Mouse (Mus musculus): Measurements from ENCODE around the gene Slc35e4.
"Not testable (repeated sequence)": the region's sequence is repeated elsewhere in the genome, so short reads cannot be mapped to it uniquely, and the experiment has no call there.

The Slc35e4 gene

DNA sequence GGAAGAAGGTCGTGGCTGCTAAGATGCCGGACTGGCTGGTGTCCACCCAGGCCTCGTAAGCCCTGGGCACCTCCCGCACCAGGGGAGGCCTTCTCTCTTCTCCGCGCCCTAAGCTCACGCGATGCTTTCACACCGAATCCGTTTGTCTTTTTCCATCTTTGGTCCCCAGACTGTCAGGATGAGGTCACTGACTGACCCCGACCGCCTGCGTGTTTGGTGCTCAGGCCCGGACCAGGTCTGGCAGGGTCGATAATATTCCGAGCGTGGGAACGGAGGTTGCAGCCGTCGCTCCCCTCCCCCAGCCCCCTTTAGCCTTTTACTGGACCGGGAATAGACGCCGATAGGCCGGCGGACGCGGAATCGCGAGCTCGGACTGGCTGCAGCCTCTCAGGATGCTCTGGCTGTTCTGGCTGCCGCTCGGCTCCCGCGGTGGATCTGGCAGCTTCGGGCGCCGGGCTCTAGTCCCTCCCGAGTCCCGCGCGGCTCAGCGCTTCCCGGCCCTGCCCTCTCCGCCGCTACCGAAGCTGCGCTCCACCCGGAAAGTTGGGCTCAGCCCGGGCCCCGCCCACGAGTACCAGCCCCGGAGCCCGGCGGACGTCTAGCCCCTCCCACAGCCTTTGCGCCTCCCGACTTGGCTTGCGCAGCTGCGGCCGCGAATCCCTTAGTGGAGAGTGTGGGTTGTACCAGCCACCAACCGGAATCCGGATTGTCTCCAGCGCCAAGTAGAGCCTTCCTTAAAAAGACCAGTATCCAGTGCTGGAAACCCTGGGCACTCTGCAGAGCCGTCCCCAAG lies 952 bp downstream of the Slc35e4 start:
- peak; percentile 93 to 95 for DNase-seq

DNA sequence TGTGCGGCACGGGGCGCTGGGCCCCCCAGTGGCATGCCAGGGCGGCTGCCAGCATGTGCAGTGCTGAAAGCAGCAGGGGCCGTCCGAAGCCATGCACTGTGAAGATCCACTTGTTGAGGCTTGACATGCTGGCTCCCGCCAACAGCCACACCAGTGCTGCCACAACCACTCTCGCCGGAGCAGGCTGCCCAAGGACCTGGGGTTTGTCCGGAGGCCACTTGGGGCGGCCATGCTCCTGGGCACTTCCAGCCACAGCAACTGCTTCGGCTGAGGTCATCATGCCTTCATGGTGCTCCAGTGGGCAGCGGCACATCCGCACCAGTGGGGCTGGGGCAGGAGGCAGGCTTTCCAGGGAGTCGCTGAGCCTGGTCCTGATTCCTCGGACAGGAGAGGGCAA lies 1.6 kb downstream of the Slc35e4 start:
- peak in 1 of 2 experiments; percentile 60 for DNase-seq

DNA sequence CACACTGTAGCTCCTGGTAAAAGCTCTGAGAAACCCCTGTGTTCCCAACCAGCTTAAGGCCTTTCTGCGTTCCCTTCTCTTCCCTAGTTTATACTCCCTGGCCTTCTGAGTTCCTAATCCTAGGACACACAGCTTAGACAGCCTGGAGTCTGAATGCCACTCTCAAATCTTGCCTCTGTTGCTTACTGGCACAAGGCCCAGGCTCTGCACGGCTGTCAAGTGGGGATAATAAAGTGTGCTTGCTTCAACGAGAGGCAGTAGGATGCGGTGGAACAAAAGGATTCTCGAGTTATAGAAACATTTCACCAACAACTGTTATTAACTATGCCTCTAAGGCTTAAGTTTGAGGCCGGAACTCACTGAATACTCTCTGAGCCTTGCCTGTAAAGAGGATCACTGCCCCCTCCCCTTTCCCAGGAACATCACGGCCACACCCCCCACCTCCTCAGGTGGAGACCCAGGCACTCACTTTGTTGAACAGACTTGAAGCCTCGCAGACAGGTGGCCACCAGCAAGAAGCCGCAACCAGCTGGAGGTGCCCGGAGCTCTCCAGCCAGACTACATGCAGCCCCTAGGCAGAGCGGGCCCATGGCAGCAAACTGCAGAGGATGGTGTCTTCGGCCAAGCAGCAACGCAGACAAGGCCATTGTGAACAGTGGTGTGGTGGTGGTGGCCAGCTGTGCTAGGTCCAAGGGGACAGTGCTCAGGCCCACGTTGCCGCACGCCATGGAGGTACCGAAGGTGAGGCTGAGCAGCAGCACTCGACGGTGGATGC lies 2.2 kb downstream of the Slc35e4 start:
- peak; percentile 48 to 71 for DNase-seq

DNA sequence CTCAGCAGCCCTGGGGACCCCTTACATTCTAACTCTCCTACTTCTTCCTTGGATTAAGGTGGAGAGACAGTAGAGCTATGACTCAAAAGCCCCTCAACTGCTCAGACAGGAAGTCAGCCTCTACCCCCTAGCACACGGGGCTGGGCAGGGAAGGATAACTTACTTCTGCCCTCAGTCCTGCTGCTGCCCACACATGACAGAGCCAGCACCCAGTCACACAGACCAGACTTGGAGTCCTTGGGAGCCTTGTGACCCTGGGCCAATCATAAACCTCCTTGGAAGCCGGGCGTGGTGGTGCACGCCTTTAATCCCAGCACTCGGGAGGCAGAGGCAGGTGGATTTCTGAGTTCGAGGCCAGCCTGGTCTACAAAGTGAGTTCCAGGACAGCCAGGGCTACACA lies 3.0 kb downstream of the Slc35e4 start:
- DNase-seq, result not testable (repeated sequence)

DNA sequence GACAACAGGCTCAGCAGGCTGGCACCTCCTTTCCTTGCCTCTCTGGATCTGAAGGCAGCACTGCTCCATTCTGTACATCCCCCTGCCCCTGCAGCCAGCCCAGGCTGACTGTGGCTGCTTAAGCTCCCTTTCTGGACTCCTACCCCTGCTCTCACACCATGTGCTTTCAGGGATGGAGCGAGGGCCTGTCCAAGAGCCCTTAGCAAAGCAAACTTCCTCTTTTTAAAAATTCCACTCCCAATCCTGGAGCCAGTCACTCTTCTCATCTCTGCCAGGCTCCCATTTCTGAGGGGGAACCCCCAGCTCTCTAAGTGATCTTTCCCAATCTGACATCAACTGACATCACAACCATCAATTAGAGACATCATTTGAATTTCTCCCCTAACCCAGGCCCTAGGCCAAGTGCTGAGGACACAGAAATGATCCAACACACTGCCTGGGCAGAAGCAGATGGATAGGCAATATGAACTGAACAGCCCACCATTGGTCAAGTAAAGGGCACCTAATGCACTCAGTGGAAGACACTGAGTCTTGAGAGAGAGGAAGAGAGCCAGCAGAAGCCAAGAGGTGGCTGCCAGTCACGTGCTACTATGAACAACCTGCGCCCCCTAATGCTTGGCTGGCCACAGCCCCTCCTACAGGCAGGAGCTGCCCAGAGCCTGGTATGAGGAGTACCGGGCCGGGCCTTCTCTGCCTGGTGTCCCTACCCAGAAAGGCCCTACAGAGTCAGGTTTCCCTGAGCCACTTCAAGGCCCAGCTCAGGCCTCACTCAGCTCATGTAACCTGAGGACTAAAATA lies 3.8 kb downstream of the Slc35e4 start:
- DNase-seq, result peak; percentile 49 to 64

DNA sequence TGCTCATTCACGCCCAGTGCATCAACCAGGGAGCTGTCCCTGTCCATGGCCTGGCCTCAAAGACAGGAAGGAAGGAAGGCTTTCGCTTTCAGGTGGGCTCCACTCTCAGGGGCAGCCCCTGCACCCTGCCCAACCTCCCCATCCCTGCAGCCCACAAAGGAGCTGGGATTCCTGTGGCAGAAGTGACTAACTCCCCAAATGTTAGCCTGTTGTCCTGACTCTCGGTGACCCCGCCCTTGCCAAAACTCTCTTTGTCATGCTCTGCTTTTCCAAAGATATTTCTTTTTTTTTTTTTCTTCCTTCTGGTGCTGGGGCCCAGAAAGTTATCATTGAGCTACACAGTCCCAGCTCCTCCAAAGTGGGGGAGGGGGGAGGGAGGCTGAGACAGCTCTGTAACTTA lies 5.2 kb downstream of the Slc35e4 start:
- DNase-seq, result no peak

DNA sequence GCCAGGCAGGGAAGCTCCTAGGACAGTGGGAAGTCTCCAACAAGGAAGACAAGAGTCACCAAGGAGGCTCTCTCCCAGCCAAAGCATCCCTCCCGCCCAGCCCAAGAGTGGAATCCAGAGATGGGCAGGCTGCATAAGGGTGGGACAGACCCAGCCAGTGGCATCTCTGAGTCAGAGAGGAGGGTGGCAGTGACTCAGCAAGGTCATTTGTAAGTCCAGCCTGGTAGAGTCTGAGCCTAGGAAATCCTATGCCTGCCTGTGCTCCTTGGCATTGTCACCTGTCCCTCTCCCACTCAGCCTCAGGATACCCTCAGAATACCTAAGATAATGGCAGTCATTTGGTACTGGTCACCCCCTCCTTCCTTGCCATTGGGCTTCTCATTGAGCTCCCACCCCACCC lies 9.0 kb downstream of the Slc35e4 start:
- no peak for DNase-seq

DNA sequence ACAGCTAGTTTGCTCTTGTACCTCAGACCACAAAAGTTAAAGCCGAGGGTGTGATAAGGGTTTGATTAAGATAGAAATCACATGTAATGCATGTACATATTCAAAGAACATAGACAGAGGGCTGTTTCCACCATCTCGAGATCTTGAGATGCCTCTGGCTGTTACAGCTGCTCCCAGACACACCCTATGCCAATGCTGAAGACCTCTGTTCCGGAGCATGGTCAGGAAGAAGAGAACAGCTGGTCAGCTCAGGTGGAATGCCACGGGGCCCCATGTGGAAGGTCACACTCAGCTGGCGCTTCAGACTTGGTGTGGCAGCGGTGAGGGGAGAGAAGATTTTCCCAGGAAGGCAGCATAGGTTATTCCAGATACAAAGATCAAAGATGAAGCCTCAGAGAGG lies 9.8 kb downstream of the Slc35e4 start:
- DNase-seq, result no peak

DNA sequence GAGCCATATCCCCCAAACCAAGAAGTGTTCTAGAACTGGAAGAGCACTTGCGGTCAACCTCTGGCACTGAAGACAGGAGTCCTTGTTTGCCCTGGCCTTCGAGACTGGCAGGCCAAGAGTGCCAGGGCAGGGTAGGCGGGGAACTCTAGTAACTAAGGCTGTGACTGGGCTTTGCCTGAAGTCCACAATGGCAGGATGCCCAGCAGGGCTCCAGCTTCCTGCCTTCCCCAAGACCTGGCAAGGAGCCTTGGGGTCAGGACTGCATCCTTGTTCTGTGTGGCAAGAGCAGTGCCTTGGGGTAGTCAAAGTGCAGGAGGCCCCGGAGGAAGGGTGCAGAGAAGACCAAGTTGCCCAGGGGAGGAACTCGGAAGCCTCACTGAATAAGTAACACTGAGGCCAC lies 11.4 kb downstream of the Slc35e4 start:
- peak; percentile 38 to 66 for DNase-seq

DNA sequence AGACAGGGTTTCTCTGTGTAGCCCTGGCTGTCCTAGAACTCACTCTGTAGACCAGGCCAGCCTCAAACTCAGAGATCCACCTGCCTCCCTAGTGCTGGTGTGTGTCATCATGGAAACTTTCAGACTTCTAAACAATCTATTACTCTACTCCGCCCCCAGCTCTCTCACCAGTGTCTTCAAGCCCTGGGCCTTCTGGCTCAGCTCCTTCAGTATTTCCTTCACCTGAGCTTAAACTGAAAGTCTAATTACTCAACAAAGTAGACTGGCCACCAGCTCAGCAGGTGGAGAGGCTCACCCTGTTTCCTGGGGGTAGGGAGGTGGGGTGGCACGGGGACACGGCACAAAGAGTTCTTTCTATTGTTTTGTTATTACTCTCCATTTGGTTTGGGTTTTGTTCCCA lies 11.9 kb downstream of the Slc35e4 start:
- no peak for DNase-seq

DNA sequence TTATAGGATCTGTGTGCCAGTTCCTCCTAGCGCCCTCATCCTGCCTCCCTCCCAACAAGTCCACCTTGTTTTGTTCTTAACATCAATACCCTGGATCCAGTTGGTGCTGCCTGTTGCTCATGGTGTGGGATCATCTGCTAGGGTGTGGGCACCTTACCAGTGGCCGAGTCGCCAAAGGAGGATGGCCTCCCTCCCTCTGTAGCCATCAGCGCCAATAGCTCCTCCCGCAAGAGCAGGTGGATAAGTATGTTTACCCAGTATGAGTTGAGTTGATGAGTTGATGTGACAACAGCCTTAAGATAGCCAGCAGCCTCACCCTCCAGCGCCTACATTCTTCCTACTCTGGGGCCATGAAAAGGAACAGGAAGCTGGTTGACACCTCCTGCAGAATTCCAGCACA lies 14.2 kb downstream of the Slc35e4 start:
- no peak for DNase-seq

DNA sequence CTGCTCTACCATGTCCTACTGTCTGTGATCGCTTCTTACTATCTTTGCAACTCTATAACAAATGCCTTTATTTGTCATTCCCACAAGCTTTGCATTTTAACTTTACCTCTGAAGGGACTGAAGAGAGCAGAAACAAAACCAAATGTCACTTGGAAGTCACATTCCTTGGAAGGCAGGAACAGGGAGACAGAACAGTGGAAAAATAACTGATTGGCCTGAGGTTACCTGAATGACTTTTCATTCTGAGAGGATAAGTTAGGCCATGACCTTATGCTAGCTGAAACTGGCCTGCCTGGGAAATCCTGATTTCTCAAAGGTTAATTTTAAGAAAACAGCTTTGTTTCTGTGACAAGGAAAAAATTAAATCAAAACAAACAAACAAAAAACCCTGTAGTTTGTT lies 18.5 kb downstream of the Slc35e4 start:
- no peak for DNase-seq

DNA sequence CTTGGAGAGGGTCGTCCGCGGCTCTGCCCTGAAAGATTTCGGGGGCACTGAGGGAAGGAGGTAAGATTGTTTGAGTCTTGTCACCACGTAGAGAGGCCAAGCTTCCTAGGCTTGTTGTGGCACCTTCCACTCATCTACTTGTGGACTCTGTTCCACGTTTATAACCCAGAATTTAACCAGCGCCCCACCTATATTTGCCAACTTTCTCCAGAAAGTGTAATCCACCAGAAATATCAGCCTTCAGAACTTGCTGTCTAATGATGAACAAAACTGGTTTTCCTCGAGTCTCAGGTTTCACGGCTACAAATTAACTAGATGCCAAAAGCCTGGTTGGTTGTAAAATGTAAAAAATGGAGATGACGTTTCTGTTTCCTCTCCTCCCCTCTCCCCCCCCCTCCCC lies 19.0 kb downstream of the Slc35e4 start:
- no peak for DNase-seq

DNA sequence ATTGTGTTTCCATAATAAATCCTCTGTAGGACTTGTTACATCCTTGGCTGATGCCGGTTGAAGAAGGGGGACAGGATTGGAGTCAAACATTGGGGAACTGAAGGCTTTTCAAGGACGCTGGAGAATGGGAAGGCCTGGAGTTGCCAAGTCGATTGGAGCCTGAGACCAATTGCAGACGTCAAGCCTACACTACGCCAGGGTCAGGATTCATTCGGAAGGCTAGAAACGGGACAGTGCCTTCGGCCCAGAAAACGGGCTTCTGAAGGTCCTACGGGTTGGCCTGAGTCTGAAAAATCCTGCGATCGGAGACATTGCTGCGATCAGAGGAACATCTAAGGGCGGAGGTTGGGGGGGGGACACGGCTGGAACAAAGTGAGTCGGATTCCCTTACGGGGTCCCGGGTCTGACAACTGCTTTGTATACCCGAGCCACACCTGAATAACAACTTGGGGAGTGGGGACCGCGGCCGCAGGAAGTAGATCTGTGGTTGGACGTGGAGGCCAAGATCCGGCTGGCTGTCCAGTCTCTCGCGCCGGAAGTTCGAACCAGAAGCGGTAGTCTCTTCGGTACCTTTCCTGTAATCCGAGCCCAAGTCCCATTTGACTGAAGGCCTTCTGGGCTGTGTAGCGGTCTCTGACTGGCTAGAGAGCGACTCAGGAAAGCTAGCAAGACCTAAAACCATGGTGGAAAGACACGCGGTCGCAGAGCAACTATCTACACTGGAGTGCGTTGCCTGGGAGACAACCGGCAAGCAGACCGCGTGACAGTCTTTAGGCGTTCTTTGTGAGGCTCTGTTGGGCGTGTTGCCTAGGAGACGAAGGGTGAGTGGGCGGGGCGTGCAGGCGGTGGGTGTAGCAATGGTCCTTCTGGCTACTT lies 19.8 kb downstream of the Slc35e4 start, which contains the start of the genes 4921536K21Rik and Dusp18:
4921536K21Rik (minus strand) TSS at position 693 of the 876 bp plus-strand sequence.
Dusp18 (plus strand) TSS at position 835 of the 876 bp plus-strand sequence.
- DNase-seq, result peak; percentile 71 to 82

DNA sequence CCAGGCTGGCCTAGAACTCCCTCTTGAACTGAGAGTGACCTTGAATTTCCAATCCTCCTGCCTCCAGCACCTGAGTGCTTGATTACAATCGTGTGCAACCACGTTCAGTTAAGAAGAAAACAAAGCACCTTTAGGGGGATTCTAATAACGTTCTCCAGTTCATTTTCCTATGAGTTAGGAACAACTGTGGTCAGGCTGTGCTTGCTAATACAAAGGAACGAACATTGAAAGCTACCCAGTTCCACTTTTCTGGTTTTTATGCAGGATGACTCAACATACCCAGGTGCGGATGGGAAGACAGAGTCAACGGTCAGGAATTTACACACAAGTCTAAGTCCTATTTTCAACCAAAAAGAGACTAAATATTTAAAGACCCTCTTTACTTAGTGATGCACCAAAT lies 20.5 kb downstream of the Slc35e4 start:
- DNase-seq, result no peak

DNA sequence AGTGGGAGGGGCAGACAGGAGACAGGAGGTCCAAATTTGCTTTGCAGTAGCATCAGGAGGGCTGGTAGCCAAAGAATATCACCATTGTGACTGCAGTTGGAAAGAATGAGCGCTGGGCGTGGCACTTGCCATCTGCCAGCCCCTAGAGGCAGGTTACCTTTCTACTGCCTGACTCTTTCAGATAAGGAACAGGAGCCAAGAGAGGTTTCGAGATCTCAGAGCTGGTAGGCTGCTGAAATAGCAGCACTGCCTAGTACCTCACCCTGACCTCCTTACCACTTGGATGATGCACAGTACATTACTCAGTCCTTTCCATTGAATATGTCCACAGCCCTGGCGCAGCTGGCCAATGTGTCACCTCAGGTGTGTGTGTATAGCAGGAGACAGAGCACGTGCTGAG lies 27.1 kb downstream of the Slc35e4 start:
- peak; percentile 53 to 67 for DNase-seq

DNA sequence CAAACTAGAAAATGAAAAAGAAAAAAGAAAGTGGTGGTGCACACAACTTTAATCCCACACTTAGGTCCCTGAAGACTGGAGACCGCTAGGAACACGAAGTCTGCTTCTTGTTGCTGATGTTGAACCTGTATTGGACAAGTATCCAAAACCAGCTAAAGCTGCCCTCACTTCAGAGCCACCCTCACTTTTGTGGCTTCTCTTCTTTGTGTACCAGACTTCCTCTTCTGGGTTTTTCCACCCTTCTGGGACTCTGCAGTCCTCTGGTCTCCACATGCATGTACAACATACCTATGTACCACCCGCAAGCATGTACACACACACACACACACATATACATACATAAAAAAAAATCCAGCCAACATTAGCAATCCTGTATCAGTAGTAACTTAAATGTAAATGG lies 30.8 kb downstream of the Slc35e4 start:
- no peak for DNase-seq

DNA sequence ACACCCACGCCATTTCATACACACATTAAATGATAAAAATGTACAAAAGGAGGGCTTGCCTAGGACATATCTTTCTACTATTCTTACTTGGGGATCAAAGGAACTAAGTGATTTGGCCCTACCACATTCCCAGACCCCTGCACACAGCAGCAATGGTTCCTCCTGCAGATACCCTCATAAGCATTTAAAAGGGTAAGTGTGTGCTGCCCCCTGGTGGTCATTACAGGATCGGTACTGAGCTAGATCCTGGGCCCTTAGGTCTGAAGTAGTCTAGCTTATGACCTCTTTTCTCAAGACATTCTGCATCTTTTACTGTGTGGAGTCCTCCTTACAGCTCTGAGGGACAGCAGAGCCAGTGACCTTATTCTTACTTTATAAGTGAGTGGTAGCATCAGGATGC lies 34.6 kb downstream of the Slc35e4 start:
- DNase-seq, result peak; percentile 83 to 90

DNA sequence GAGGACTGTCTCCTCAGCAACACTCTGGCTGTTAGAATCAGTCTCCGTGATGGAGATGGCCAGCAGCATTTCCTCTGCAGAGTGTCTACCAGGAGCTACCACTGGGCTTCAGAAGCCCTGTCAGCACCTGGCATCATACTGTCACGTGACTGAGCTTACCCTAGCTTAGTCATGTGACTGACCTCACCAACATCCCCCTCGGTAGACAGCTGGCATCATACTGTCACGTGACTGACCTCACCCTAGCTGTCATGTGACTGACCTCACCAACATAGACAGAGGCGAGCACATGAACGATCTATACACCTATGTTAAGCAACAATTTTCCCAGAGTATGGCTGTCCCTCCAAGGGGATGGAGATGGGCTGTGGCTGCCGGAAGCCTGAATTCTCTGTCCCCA lies 35.8 kb downstream of the Slc35e4 start:
- DNase-seq, result no peak

DNA sequence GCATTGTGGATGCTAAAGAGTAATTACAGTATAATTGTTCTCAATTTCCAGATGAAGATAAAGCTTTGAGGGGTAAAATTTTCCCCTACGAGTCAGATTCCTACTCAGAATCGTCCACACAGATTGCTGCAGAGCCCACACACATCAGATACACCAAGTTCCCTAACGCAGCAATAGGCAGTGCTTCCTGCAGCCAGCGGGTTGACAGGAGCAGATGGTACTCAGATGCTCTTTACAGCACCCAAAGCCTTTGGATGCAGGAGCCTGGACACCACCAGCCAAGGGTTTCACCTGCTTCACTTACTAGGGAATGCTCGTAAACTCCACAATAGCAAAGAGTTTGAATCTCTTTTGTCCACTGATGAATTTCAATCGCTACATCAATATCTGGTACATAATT lies 38.0 kb downstream of the Slc35e4 start:
- peak; percentile 50 to 70 for DNase-seq

DNA sequence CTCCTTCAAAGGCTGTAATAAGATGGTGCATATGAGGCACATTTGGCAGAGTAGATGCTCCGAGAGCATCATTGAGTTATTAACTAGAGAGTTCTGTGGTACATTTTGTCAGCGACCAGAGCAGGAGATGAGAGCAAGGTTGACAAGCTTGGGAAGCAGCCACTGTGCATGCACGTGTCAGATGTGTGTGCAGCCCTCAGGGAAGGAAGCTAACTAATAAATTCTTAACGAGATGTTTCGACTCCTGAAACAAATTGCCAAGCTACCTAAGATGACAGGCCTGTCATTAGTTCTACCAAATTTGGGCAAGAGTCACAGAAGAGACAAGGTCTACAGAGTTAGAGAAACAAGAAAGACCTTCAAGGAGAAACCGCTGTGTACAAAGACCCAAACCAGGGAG lies 50.1 kb downstream of the Slc35e4 start:
- DNase-seq, result no peak

DNA sequence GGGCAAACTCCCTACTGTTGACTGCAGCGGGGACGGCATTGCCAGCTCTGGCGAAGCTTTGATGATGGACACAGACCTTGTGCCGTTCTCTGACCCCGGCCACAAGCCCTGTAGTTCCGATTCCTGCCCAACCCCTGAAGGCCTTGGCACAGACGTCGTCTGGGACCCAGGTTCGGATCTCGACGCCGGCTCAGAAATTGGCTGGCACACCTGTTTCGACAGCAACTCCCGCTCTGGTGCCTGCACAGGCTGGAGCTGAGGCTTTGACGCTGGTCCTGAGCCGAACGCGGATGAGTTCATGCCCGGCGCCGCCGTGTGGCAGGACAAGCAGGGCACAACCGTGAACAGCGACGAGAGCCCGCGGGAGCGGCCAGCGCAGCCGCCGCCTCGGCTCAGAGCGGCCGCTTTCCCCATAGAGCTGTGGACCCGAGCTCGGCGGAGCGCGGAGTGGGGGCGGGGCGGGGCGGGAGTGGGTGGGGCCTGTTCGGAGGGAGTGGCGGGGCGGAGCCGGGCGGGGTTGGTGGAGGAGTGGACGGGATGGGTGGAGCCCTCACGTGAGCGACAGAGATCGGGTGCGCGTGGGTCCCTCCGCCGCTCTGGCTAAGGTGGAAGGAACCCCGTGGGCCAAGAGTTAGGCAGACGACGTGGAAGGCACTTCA lies 50.9 kb downstream of the Slc35e4 start, which contains the start of gene Osbp2:
Osbp2 (minus strand) TSS at position 450 of the 659 bp plus-strand sequence.
- peak; percentile 91 to 94 for DNase-seq

All from cerebellum, postnatal 25 days (tissue).